Mouse (Mus musculus) small intestine, adult 10 weeks (tissue): ENCODE results near the gene Snx14. TPM values are rescaled to one million over a fixed set of nuclear protein-coding genes. Genes with fewer than 3 reads are reported as not detected.

ENCODE experiments used
- polyA plus RNA-seq: library from polyadenylated mRNA; stranded (reverse); fragments of 350-450 nt; fragmentation: Illumina TruSeq; extraction: RNeasy Lipid Tissue Mini Kit (QIAGEN cat#74804); gene quantifications from one replicate; pipeline ENCODE4 v1.2.3, GENCODE M21; 2014; ENCODE audit warnings: low replicate concordance

The Snx14 gene
- polyA plus RNA-seq = 63.8 TPM

GRCm38 (mm10) chr9:88438555-88439237 lies at the start of gene Snx14:
Snx14 (minus strand) TSS chr9:88438958.

GRCm38 (mm10) chr9:88482230-88482828 lies 43.6 kb upstream of the Snx14 start, which contains the start of gene Syncrip:
Syncrip (minus strand) TSS chr9:88482574.

GRCm38 (mm10) chr9:88326930-88327901 lies 111.5 kb downstream of the Snx14 start, which contains the start of gene Nt5e:
Nt5e (plus strand) TSS chr9:88327197.

Other genes starting within 250 kb of the Snx14 start
- 66.9 TPM for gene Nt5e, start 111.8 kb downstream of the Snx14 start, polyA plus RNA-seq
- gene Gm20537, start 17.7 kb upstream of the Snx14 start, polyA plus RNA-seq = 2.9 TPM
- 185 TPM for gene Syncrip, start 43.6 kb upstream of the Snx14 start, polyA plus RNA-seq
- 15.0 TPM for gene Zfp949, start 109.1 kb upstream of the Snx14 start, polyA plus RNA-seq
- gene Trim43a, start 141.9 kb upstream of the Snx14 start, polyA plus RNA-seq = not detected